Mouse (Mus musculus) spleen, embryonic (tissue): ENCODE data around the gene Gm17555.
"Not testable (repeated sequence)": the region's sequence is repeated elsewhere in the genome, so short reads cannot be mapped to it uniquely, and the experiment has no call there.

Source experiments
- CTCF ChIA-PET: fragments of 350-600 bp; sonication (Branson Sonifier 250); formaldehyde crosslinking; loops from one replicate; lab custom pipeline; 2022; lab: Charles Lee

Gm17555 gene

DNA sequence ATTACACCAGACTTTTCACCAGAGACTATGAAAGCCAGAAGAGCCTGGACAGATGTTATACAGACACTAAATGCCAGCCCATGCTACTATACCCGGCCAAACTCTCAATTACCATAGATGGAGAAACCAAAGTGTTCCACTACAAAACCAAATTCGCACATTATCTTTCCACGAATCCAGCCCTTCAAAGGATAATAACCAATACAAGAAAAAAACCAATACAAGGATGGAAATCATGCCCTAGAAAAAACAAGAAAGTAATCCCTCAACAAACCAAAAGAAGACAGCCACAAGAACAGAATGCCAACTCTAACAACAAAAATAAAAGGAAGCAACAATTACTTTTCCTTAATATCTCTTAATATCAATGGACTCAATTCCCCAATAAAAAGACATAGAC is at the start of gene Gm17555:
Gene Gm17555 (plus strand): TSS at position 301 of the 400 bp plus-strand sequence.
- CTCF ChIA-PET: not testable (repeated sequence)

DNA sequence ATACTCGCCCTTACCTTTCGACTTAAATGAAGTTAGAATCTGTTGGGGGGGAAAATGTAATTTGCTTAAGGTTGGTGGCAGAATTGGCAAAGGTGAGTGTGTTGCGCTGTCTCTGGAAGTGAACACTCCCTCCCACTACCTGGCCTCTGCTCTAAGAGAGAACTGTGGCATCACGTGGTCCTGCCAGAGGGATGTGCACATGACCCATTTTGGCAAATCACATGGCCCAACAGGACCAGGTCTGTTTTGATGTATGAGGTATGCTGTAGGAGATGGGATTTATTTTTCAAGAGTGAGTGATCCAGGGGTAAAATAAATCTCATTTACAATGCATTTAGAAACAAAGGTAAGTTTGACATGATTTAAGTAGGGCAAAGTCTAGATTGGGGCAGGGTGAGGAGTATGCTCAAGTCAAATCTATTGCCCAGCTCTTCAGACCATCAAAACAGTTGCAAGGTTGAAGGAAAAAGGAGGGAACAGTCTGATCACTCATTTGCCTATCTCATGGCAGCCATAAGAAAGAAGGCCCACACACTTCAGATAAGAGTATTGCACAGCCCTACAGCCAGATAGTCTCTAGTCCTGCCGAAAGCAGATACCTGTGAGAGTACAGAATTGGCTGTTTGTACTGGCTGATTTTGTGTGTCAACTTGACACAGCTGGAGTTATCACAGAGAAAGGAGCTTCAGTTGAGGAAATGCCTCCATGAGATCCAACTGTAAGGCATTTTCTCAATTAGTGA is 49.5 kb upstream of the Gm17555 start:
- CTCF ChIA-PET: no interaction called here

DNA sequence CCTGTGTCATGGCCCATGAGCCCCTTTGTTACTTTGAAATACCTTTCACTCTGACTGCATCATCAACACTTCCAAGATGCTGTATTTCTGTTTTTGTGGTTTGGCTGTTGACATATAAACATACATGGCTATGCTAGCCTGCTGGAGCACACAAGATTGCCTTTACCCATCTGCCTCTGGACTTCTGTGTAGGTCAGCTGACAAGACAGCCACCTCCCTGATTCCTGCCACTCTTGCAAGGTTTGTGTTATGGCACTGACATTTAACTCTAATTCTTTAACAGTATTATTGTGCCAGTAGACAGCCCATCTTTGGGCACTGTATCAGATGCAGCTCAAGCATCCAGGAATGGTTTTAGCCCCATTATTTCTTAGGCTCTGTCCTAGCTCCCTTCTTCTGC is 48.6 kb upstream of the Gm17555 start:
- CTCF ChIA-PET: no interaction called here

DNA sequence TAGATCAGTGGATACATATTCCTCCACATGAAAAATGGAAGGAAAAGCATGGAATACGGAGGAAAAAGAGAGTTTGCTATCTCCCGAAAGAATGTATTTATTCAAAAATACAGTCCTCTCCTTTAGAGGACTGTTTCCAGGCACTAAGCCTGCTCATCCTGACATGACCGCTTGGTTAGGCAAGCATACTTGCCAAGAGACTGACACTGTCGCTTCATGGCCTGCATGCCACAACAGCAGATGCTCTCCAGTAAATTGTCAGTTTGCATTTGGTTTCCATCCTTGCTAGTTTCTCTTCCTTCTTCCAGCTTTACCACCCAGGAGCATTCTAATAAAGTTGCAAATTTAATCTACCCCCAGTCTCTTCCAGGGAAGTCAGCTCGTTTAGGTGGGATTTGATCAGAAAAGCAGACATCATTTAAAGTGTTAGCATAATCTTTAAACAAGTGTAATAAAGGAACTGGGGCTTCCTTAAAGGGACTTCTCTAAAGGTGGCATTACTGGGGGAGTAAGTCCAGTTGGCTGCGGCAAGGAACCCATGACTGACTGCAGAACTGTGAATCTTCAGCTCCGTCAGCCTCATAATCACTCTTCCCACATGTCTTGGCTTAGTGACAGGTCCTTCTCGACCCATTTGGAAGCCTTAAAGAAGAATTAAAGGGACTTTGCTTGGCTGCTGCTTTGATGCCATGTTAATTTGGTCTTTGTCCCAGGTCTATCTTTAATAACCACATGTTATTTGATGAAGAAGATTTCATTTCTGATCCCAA is 47.9 kb upstream of the Gm17555 start:
- CTCF ChIA-PET: no interaction called here

DNA sequence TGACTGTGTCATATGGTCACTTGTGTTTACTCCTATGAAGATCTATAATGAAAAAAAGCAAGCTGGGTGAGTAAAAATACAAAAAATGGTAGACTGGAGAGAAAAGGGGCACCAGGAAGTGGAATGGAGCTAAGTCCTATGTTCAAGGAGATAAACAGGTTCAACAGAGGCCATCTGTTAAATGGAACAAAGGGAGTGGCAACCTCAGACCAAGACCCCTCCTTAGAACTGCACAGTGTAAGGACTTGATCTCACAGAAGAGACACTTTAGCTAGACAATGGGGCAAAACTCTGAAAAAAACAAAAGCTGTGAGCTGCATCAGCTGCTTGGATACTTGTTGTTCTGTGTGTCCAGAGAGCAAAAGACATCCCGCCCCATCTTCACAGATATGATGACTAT is 43.5 kb upstream of the Gm17555 start:
- CTCF ChIA-PET: no interaction called here

DNA sequence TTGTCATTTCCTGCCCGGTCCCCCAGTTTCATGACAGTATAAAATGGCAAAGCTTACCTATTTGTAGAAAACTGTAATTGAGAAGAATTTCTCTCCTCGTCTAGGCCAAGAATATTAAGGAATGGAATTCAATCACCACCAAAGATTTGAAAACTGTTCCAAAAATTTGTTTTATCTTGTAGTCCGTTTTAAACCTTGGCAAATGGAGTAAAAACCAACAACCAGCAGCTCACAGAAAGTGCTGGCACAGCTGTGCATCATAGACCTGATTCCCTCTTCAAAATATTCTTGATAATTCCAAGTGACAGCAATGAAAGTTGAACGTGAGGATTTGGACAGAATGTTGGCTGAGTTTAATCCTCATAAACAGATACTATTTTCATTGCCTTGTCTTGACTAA is 23.6 kb upstream of the Gm17555 start:
- CTCF ChIA-PET: no interaction called here

DNA sequence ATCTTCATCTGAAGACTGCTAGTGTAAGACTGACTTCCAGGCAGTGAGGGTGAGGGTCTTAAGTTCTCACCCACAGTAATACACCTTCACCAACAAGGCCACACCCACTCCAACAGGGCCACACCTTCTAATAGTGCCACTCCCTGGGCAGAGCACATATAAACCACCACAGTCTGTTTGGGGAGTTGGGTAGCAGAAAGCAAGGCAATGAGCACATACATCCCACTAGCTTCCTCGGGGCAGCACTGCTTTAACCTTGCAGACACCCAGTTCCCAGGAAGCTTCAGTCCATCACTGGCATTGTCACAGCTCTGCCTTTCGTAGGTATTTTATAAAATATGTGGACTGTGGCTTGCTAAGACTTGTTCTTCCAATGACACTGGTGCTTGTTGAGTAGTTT is 22.8 kb upstream of the Gm17555 start:
- CTCF ChIA-PET: no interaction called here

DNA sequence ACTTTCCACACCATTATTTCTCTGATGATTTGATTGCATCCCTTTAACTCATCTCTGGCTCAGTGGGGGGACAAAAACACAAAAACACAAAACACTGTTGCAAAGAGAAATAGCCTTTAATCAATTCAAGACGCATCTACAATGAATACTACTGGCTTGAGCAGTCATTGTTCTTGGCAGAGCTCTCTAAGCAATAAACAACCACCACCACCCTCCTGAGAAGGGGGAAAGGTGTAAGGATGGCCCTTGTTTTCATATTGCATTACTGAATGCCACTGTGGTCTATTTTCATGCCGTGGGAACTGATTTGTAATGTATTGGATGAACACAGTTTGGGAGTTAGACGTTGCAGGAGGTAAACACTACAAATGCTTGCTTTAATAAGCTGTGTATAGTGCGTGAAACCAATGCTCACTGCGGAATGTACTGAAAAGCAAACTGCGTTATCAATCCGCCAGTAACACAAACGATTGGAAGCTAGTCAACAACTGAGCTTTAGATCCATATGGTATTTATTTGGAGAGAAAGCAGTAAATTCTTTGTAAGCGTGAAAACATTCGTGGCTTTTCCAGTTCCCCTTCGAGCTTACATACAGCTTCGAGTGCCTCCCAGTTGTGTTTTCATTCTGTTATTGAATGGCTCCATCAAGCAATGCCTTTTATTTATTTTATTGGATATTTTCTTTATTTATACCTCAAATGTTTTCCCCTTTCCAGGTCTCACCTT is 19.1 kb upstream of the Gm17555 start:
- CTCF ChIA-PET: no interaction called here

DNA sequence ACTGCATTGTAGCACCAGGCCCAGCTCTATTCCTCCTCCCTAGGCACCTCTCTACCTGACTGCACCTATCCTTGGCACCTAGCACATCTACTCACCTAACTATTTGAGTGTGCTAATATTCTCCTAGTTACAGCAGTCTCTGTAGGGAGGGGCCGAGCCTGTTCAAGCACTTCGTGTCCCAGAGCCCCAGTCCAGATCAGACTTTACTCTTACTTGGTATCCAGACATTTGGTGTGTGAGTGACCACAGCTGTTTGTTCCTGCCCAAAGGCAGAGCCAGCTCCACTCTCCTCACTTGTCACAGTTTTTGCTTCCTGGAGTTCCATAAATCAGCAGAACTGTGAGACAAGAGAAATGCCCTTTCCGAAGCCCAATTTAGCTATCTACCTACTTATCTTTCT is 15.9 kb upstream of the Gm17555 start:
- CTCF ChIA-PET: no interaction called here

DNA sequence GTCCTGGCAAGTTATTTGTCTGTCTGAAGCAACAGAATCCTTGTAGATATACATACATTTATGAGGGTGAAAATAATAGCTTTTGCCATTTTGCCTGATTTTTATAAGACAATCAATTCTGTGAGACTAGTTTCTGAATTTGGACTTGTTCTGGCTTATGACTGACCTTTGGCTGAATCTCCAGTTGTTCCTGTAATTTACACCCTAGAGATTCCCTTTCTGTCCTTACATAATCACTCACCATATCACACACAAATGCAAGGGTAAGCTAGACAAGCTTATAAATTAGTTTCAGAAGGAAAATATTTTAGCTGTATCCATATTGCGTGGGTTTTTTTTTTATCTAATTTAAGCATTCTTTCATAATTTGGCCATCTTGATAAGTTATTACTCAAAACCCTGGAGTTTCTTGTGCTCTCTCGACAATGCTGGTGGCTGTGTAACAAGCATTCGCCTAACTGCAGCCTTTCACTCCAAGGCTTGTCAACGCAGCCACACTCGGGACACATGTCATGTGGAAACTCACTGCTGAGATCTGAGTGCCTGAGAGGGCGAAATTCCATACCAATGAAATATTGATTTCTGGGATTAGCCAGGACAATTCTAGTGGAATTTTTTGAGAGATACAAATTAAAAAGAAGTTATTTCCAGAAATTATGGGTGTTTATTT is 3.8 kb upstream of the Gm17555 start:
- CTCF ChIA-PET: no interaction called here

DNA sequence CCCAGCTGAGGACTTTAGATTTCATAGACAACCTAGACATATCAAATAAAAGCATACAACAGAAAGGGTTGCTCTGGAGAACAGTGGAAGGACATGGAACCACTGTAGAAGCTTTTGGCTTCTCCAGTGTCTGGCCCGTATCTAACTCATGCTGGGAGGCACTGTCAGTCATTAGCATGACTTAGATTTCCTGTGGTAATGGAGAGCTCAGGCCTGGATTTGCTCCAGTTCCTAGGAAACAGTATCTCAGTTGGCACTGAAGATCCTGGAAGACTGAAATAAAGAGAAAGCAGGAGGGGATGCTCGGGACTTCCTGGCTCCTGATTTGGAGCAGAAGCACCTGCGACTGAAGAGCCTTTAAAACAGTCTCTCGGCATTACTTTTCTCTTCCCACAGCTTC is 12.7 kb downstream of the Gm17555 start:
- CTCF ChIA-PET: no interaction called here

DNA sequence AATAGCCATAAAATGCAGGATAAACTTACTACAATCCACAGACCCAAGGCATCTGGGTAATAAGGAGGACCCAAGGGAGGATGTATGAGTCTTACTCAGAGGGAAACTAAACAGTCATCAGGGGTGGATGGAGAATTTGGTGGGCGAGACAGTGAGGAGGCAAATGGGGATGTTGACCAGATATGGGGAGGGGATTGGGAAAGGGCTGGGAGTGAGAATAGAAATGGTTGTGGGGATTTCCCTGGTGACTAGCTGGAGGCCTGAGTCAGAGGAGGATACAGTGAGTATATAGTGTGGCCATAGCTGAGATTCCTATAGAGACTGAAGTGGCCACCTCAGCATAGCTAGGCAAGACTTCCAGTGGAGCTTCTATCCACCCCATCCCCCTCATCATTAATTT is 16.8 kb downstream of the Gm17555 start:
- CTCF ChIA-PET: no interaction called here

DNA sequence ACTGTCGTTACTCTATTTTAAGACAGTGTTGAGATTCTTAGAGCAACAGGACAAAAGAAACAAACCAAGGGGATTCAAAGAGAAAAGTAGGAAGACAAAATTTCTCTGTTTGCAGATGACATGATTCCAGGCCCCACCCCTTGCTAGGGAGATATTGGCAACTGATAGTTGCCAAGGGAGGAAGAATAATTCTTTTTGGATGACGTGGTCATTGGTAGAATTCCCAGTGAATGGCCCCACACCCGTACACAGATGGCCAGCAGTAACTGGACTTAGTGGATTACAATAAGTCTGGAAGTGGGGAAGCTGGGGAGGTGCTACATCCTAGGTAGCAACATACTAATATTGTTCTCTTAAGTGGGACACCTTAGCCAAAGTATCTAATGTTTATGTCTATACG is 22.0 kb downstream of the Gm17555 start:
- CTCF ChIA-PET: no interaction called here

DNA sequence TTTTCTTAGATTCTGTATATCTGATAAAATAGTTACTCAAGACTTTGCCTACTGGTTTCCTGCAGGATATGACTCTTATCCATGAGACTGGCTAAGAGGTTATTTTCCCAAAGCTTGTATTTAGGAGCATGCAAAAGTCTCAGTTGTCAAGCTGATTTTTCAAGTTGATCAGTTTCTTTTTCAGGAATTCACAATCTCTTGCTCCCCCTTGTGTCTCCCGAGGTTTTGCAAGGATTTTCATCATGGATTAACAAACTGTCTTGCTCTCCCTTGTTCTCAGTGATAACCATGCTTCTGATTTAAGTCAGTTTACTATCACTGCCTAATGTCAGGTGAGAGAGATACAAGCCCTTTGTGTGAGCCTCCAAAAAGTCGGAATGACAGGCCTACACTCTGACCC is 30.5 kb downstream of the Gm17555 start:
- CTCF ChIA-PET: no interaction called here

DNA sequence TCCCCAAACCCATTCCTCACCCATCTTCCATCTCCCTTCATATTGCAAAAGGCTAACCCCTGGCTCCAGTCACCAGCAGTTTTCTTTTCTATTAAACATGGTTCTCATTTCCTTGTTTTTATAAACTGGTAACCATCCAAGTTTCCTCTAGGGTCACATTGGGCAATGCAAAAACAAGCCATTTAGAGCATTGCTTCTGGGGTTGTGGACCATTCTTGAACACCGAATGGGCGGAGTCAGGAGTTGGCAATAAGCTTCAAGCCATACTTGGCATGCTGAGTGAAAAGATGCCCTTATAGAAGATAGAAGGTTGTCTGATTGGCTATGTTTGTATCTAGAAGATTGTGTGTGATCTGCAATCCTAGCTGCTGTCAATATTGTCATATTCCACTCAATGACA is 33.6 kb downstream of the Gm17555 start:
- CTCF ChIA-PET: no interaction called here

DNA sequence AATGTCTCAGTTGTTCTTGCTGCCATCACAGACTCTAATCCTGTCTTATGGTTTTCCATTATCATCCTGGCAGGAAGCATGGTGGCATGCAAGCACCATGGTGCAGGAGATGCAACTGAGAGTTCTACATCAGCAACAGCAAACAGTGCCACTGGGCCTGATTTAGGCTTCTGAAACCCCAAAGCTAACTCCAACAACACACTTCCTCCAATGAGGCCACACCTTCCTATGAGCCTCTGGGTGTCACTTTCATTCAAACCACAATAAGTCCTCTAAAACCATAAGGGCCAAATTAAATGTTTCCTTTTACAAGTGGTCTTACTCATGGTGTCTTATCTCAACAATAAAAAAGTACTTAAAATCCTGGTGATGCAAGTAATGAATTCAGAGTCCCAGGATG is 37.3 kb downstream of the Gm17555 start:
- CTCF ChIA-PET: no interaction called here
